Mouse (Mus musculus): ENCODE measurements around the gene Pde10a.

DNA sequence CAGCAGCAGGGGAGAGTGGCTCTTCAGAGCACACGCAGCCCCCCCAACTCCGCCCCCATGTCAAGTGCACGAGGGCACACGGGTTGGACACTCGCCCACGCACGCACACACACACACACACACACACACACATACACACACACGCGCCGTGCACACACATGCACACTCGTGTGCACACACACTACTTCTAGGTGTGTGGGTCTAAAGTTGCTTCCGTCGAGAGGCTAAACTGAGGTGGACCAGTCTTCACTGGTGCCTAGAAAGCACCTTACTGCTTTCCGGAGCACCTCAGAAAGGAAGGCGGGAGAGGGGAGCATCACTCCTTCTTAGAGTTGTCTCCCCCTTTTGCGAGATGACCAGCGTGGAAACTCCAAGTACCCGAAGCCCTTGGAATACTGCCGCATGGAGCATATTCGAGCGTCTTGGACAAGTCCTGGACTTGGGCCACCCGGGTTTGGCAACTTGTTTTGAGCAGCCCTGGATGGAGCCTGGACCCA lies at the start of gene Pde10a:
- no peak for TF ChIP-seq ZC3H11A (IDR thresholded peaks at IDR 0.05; ENCODE audit: borderline replicate concordance, low read depth, low read length)
- TF ChIP-seq CHD2 (IDR thresholded peaks at IDR 0.05; ENCODE audit: low read depth, low read length) = no peak
- TF ChIP-seq ZNF384 (IDR thresholded peaks at IDR 0.05; ENCODE audit: low read depth, low read length) = no peak
- no peak for TF ChIP-seq MAFK (IDR thresholded peaks at IDR 0.05; ENCODE audit: insufficient read depth, low read depth, low read length)

Measured in ES-E14 (cell line).